Mouse (Mus musculus): Measurements from ENCODE around the gene Mief1. TPM values are rescaled to one million over a fixed set of nuclear protein-coding genes. Genes with fewer than 3 reads are reported as not detected.

Mief1 gene
- polyA plus RNA-seq, 1 experiment: 24.3 TPM

GRCm38 (mm10) chr15:80225208-80225607 lies 8.6 kb upstream of the Mief1 start:
- Histone ChIP-seq H3K4me2 (ENCODE audit: low read depth) (no peak overlapping the region), H3K27me3 (ENCODE audit: control insufficient read depth, insufficient read depth, insufficient read length) (no peaks in the 10 kb centered on the region), H3K4me3 (no peak overlapping the region), H3K79me2 (ENCODE audit: control insufficient read depth, insufficient read depth) (no peaks in the 10 kb centered on the region), H3ac (ENCODE audit: control insufficient read depth, insufficient read length) (no peak overlapping the region), H3K36me3 (ENCODE audit: control insufficient read depth, insufficient read depth) (no peaks in the 10 kb centered on the region)
- TF ChIP-seq MYOD1 (IDR thresholded peaks at IDR 0.05; ENCODE audit: control insufficient read depth in 1 of 3, insufficient read length in 2 of 3, low read depth in 2 of 3) (no peak), POLR2A (IDR thresholded peaks at IDR 0.05; ENCODE audit: insufficient read length, low read depth) (no peak), MAX (IDR thresholded peaks at IDR 0.05; ENCODE audit: low read depth) (no peak), USF1 (IDR thresholded peaks at IDR 0.05; ENCODE audit: low read depth) (no peak)

- no peak overlapping the region for H3K4me2 ChIP-seq (ENCODE audit: low read depth)
- no peak overlapping the region for H3ac ChIP-seq (ENCODE audit: control insufficient read depth, insufficient read length)
- no peaks in the 10 kb centered on the region for H3K36me3 ChIP-seq (ENCODE audit: control insufficient read depth, insufficient read depth)
- H3K4me3 ChIP-seq: no peak overlapping the region
- no peaks in the 10 kb centered on the region for H3K79me2 ChIP-seq (ENCODE audit: control insufficient read depth, insufficient read depth)
- H3K27me3 ChIP-seq (ENCODE audit: control insufficient read depth, insufficient read depth, insufficient read length): no peaks in the 10 kb centered on the region
- TF ChIP-seq POLR2A (IDR thresholded peaks at IDR 0.05; ENCODE audit: insufficient read length, low read depth): no peak
- no peak for TF ChIP-seq CEBPB (IDR thresholded peaks at IDR 0.05; ENCODE audit: insufficient read depth, poor library complexity, severe bottlenecking)
- no peak for TF ChIP-seq TCF3 (IDR thresholded peaks at IDR 0.05; ENCODE audit: insufficient read length, low read depth)
- no peak for TF ChIP-seq POLR2AphosphoS2 (IDR thresholded peaks at IDR 0.05; ENCODE audit: insufficient read length, low read depth)
- TF ChIP-seq REST (IDR thresholded peaks at IDR 0.05; ENCODE audit: insufficient read depth, insufficient read length): no peak
- no peak for TF ChIP-seq E2F4 (IDR thresholded peaks at IDR 0.05; ENCODE audit: insufficient read depth)
- TF ChIP-seq SRF (IDR thresholded peaks at IDR 0.05; ENCODE audit: control insufficient read depth, insufficient read length, low read depth): no peak
- no peak for TF ChIP-seq MYOD1 (IDR thresholded peaks at IDR 0.05; ENCODE audit: control insufficient read depth in 1 of 3, insufficient read length in 2 of 3, low read depth in 2 of 3)
- no peak for TF ChIP-seq TCF12 (IDR thresholded peaks at IDR 0.05; ENCODE audit: insufficient read depth, poor library complexity, severe bottlenecking)
- TF ChIP-seq USF1 (IDR thresholded peaks at IDR 0.05; ENCODE audit: low read depth): no peak
- no peak for TF ChIP-seq MYOG (IDR thresholded peaks at IDR 0.05; ENCODE audit: control insufficient read depth in 1 of 3, insufficient read depth in 1 of 3, insufficient read length in 2 of 3, low read depth in 2 of 3)
- TF ChIP-seq MAX (IDR thresholded peaks at IDR 0.05; ENCODE audit: low read depth): no peak
Measured at GRCm38 (mm10) chr15:80225796-80226195, 8.0 kb upstream of the Mief1 start.

GRCm38 (mm10) chr15:80228071-80228800 lies 5.6 kb upstream of the Mief1 start:
- Histone ChIP-seq H3ac (ENCODE audit: control insufficient read depth, insufficient read length) (no peak overlapping the region), H3K36me3 (ENCODE audit: control insufficient read depth, insufficient read depth) (no peaks in the 10 kb centered on the region), H3K27me3 (ENCODE audit: control insufficient read depth, insufficient read depth, insufficient read length) (no peaks in the 10 kb centered on the region), H3K79me2 (ENCODE audit: control insufficient read depth, insufficient read depth) (no peaks in the 10 kb centered on the region), H3K4me2 (ENCODE audit: low read depth) (no peak overlapping the region), H3K4me3 (no peak overlapping the region)
- TF ChIP-seq POLR2A (IDR thresholded peaks at IDR 0.05; ENCODE audit: insufficient read length, low read depth) (no peak), REST (IDR thresholded peaks at IDR 0.05; ENCODE audit: insufficient read depth, insufficient read length) (no peak), MYOD1 (IDR thresholded peaks at IDR 0.05; ENCODE audit: control insufficient read depth in 1 of 3, insufficient read length in 2 of 3, low read depth in 2 of 3) (no peak), MAX (IDR thresholded peaks at IDR 0.05; ENCODE audit: low read depth) (no peak), CEBPB (IDR thresholded peaks at IDR 0.05; ENCODE audit: insufficient read depth, poor library complexity, severe bottlenecking) (no peak), TCF3 (IDR thresholded peaks at IDR 0.05; ENCODE audit: insufficient read length, low read depth) (no peak), MYOG (IDR thresholded peaks at IDR 0.05; ENCODE audit: control insufficient read depth in 1 of 3, insufficient read depth in 1 of 3, insufficient read length in 2 of 3, low read depth in 2 of 3) (no peak), E2F4 (IDR thresholded peaks at IDR 0.05; ENCODE audit: insufficient read depth) (no peak), POLR2AphosphoS2 (IDR thresholded peaks at IDR 0.05; ENCODE audit: insufficient read length, low read depth) (no peak), TCF12 (IDR thresholded peaks at IDR 0.05; ENCODE audit: insufficient read depth, poor library complexity, severe bottlenecking) (no peak), SRF (IDR thresholded peaks at IDR 0.05; ENCODE audit: control insufficient read depth, insufficient read length, low read depth) (no peak), USF1 (IDR thresholded peaks at IDR 0.05; ENCODE audit: low read depth) (no peak)

- no peak overlapping the region for H3K4me3 ChIP-seq
- peaks cover 32% of the 10 kb centered on the region for H3K79me2 ChIP-seq (ENCODE audit: control insufficient read depth, insufficient read depth)
- peaks cover 18% of the 10 kb centered on the region for H3K36me3 ChIP-seq (ENCODE audit: control insufficient read depth, insufficient read depth)
- no peak for TF ChIP-seq MAX (IDR thresholded peaks at IDR 0.05; ENCODE audit: low read depth)
- TF ChIP-seq USF1 (IDR thresholded peaks at IDR 0.05; ENCODE audit: low read depth): no peak
- no peak for TF ChIP-seq MYOD1 (IDR thresholded peaks at IDR 0.05; ENCODE audit: control insufficient read depth in 1 of 3, insufficient read length in 2 of 3, low read depth in 2 of 3)
- TF ChIP-seq MYOG (IDR thresholded peaks at IDR 0.05; ENCODE audit: control insufficient read depth in 1 of 3, insufficient read depth in 1 of 3, insufficient read length in 2 of 3, low read depth in 2 of 3): no peak
- TF ChIP-seq POLR2AphosphoS2 (IDR thresholded peaks at IDR 0.05; ENCODE audit: insufficient read length, low read depth): no peak
- no peak for TF ChIP-seq TCF3 (IDR thresholded peaks at IDR 0.05; ENCODE audit: insufficient read length, low read depth)
- TF ChIP-seq SRF (IDR thresholded peaks at IDR 0.05; ENCODE audit: control insufficient read depth, insufficient read length, low read depth): no peak
- no peak for TF ChIP-seq TCF12 (IDR thresholded peaks at IDR 0.05; ENCODE audit: insufficient read depth, poor library complexity, severe bottlenecking)
- TF ChIP-seq POLR2A (IDR thresholded peaks at IDR 0.05; ENCODE audit: insufficient read length, low read depth): no peak
- no peak for TF ChIP-seq CEBPB (IDR thresholded peaks at IDR 0.05; ENCODE audit: insufficient read depth, poor library complexity, severe bottlenecking)
- TF ChIP-seq REST (IDR thresholded peaks at IDR 0.05; ENCODE audit: insufficient read depth, insufficient read length): no peak
- no peak for TF ChIP-seq E2F4 (IDR thresholded peaks at IDR 0.05; ENCODE audit: insufficient read depth)
- no peak overlapping the region for H3ac ChIP-seq (ENCODE audit: control insufficient read depth, insufficient read length)
- no peak overlapping the region for H3K4me2 ChIP-seq (ENCODE audit: low read depth)
- no peaks in the 10 kb centered on the region for H3K27me3 ChIP-seq (ENCODE audit: control insufficient read depth, insufficient read depth, insufficient read length)
Measured at GRCm38 (mm10) chr15:80232331-80232730, 1.5 kb upstream of the Mief1 start.

Measured in myocyte (in vitro differentiated cells).